Mouse (Mus musculus): ENCODE measurements around the gene Mta1.
A peak's percentile ranks its signal among the peaks of the same experiment; 100 is the strongest.

Gene Mta1

DNA sequence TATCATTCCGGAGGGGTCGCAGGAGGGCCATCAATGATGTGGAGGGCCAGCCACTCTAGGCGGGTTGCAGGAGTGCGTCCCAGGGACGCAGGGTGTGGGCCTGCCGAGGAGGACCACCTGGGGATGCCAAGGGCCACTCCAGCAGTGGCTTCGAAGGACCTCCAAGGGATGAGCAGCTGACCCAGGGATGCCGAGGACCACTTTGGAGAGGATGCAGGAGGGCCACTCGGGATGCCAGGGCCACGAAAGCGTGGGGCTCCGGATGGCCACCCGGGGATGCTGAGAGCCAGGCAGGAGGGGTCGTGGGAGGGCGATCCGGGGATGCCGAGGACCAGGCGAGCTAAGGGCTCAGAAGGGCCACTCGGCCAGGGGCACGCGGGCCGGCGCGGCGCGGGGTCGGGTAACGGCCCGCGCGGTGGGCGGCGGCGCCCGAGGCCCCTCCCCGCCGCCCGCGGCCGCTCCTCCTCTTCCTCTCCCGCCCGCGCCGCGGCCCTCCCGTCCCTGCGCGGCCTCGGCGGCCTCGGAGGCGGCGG lies at the start of gene Mta1:
Gene Mta1 (plus strand): TSS at position 530 of the 533 bp plus-strand sequence.
- peak; percentile 77 for DNase-seq (ENCODE audit: low read depth)

DNA sequence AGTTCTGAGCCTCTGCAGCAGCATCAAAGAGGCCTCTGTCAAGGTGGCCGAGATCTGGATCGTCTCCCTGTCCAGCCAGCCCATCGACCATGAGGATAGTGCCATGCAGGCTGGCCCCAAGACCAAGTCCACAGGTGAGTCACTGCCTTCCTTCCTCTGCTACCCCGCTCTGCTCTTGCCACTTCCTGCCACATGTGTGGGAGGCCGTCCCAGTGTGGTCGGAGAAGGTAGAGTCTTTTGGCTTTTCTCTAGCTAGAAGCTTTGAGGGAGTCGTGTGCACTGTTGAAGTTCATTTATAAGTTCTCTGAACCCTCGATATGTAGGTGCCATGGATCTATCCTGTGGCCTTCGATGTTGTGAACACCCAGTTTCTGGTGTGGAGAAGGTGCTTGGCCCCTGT lies 48.2 kb upstream of the Mta1 start:
- peak; percentile 77 for DNase-seq (ENCODE audit: low read depth)

DNA sequence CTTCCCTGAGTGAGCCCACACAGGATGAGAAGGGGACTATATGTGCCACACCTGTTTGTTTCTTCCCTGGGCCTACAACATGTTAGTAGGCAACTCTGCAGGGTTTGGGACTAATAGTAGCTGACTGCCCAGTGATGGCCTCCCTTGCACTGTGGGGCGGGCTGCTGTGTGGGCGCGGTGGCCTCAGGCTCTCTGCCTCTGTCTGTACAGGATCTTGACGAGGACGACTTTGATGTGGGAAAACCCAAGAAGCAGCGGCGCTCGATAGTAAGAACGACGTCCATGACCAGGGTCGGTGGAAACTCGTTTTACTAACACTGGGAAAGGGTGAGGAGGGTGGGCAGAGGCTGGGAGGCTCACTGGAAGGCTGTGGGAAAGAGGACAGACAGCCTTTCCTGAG lies 47.4 kb upstream of the Mta1 start:
- DNase-seq (ENCODE audit: low read depth) = peak; percentile 66

DNA sequence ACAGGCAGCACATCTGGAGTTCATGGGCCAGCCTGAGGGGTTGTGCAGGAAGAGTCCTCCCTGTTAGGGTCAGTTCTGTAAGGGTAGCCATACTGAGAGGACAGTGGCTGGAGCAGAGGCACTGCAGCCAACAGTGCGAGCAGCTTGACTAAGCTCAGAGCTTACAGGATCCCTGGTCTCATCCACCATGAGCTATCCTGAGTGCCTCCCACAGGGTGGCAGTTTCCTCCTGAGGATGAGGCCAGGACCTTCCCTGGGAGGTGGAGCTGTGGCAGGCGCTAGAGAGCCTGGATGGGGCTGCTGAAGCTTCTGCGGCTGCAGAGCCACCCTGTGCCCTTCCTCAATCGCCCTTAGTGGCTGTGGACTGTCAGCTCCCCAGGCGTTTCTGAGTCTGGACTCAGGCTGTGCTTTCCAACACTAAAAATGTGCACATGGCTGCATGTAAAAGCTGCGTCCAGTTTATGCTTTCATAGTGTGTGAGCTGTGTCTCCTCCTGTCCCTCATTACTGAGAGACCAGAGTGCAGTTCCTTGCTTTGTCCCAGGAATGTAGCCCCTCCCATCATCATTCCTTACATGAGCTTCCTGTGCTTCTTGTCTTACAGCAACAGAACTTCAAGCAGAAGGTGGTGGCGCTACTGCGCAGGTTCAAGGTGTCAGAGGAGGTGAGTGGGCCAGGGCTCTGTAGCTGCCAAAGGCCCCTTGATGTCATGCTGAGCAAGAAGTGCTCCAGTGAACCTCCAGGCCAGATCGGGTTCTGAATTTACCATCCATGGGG lies 46.3 kb upstream of the Mta1 start:
- DNase-seq (ENCODE audit: low read depth) = no peak

DNA sequence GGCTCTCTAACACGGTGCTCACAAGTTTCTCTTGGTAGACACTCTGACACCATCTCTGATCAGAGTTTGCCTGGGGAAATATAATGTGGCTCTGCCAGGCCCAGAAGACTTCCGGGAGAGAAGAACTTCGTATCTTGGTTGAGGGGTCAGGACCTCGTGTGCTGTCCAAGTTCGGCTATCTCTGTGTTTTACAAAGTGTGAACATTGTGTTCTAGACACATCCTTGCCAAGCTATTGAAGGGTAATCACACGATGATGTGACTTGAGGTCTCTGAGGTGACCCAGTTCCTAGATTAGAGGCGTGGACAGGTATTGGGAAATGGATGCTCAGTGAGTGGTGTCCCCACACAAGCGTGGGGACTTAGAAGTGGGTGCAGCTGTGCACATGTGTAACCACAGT lies 42.0 kb upstream of the Mta1 start:
- no peak for DNase-seq (ENCODE audit: low read depth)

DNA sequence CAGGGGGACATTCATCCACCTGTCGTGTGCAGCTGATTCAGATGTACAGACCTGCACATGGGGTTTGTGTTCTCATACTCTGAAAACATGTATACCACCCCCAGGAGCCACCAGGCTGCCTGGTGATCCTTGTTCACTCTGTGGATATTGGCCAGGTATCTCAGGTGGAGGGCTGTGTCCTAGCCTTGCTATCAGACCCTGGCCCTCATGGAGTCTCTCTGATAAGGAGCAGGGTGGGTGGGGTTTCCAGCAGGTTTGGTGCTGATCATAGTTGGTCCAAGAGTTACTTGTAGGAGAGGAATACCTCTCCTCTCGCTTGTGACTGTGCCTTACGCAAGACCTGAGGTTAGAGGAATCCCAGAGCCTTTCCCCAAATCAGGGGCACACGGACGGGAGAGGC lies 37.9 kb upstream of the Mta1 start:
- DNase-seq (ENCODE audit: low read depth) = no peak

DNA sequence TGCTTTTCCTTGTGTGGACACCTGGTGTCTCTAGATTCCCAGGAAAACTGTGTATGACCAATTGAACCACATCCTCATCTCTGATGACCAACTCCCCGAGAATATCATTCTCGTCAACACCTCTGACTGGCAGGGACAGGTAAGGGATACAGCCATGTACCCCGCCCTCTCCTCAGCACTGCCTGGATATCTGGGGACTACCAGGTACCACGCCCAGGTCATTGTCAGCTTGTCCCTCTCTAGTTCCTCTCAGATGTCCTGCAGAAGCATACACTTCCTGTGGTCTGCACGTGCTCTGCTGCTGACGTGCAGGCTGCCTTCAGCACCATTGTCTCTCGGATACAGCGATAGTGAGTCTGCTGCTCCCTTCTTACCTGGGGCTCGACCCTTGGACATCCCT lies 36.5 kb upstream of the Mta1 start:
- DNase-seq (ENCODE audit: low read depth) = no peak

DNA sequence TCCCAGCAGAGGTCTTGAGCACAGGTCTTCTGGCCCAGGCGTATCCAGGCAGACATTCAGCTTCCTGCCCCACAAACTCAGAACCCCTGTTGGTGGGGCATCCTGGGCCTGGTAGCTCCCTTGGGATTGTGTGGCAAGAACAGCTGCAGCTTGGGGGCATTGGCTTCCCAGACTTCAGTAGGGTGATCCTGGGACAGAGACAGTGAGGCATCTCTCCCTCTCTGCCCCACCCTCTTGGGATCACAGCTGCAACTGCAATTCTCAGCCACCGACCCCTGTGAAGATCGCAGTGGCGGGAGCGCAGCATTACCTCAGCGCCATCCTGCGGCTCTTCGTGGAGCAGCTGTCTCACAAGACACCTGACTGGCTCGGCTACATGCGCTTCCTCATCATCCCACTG lies 35.9 kb upstream of the Mta1 start:
- DNase-seq (ENCODE audit: low read depth) = no peak

DNA sequence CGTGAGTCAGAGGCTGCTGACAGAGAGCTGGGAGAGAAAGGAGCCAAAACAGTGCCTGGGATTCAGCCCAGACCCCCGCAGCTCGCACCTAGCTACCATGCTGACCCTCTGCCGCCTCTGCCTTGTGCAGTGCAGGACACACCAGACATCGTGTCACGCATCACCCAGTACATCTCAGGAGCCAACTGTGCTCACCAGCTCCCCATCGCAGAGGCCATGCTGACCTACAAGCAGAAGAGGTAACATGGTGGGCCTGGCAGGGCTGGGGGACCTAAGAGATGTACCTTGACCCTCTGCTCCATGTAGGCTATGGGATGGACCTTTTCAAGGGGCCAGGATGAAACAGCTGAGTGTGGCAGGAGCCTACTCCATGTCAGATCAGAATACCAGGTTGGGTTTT lies 34.4 kb upstream of the Mta1 start:
- DNase-seq (ENCODE audit: low read depth) = no peak

DNA sequence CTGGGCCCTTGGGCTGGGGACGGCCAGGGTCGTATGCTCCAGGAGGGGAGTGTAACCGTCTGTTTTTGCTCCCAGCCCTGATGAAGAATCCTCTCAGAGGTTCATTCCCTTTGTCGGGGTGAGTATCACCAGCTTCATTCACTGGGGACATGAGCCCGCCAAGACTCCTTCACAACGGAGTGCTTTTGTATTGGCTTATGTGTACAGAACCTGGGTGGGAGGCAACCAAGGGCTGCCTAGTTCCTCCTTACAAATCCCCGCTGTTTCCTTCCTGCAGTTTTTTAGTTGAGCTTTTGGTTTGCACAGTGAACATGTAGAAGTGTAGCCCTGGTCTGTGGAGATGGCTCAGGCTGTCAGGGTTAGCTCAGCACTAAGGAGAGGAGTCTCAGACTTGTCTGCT lies 30.1 kb upstream of the Mta1 start:
- no peak for DNase-seq (ENCODE audit: low read depth)

DNA sequence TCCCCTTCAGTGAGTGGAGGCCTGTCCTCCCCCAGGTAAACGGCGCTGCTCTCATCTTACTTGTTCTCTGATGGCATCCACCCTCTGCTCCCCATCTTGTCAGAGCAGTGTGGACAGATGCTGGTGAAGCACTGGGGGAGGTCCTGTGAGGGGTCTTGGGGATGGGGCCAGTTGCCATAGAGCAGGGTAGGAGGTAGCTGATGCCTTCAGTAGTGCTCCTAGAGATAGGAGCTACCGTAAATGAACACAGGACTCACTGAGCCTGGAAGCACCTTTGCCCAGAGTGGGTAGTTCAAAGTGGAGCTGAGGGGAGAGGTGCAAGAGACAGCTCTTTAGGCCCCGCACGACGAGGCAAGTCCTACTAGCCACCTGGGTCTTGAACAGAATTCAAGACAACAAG lies 28.7 kb upstream of the Mta1 start:
- no peak for DNase-seq (ENCODE audit: low read depth)

DNA sequence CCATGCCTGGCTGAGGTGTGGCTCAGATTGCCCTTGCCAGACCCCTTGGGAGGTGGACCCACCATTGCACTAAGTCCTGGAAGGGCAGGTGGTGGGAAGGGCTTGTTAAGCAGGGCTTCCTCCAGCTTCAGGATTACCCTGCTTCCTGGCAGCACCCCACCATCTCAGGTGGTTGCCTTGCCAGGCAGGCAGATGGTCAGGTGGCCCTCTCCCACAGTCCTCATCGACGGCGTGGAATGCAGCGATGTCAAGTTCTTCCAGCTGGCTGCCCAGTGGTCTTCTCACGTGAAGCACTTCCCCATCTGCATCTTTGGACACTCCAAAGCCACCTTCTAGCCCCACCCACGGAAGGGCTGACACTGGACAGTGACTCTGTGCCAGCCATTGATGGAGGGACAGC lies 26.8 kb upstream of the Mta1 start:
- DNase-seq (ENCODE audit: low read depth) = no peak

DNA sequence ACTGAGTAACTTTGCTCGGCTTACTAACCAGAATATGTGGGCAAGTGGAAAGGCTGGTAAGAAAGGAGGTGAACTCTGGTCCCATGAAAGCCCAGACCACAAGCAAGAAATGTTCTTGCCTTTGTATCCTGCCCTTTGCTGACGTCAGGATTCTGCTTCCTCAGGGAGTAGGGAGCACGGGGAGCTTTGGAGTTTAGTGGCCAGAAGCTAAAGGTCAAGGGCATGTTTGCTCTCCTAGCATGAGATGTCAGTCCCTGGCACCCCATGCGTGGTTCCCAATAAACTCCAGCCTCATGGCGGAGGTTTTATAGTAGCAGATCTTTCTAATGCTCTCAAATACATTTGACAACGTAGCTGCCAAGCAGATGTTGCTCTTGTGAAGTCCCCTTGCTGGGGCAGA lies 26.3 kb upstream of the Mta1 start:
- no peak for DNase-seq (ENCODE audit: low read depth)

DNA sequence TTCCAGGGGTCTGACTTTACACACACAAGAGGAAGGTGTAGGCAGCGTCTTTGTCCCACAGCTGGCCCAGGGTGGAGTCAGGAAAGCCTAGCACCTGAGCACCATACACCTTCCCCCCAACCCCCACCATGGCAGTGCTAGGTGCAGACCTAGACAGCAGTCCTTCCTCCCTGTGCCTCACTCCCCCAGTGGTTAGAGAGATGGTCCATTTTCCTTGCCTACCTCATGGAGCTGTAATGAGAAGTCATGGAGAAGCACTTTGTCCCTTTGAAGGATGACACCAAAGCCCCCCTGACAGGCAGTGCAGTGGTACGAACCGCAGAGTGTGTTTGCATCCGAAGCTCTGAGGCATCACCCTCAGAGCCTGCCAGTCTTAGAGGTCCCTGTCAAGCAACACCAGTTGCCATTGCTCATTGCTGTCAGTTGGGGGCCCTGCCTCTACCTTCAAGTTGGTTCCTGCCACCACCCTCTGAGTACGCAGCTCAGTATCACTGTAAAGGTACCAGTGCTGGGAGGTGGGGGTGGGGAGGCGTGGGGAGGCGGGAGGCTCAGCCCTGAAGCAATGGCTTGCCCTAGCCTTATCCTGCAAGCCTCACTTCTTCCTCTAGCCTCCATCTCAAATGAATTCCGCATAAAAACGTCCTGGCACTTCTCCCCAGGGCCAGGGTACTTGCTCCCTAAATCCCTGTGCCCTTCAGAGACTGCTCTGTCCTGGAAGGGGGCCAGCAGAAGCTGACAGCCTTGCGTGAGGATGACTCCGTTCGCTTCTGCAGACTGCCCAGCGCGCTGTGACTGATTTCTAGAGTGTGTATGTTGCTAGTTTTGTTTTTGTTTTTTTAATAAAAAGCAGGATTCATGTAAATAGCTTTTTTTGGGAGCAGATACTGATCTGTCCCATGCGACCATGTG lies 24.4 kb upstream of the Mta1 start:
- peak; percentile 66 for DNase-seq (ENCODE audit: low read depth)

DNA sequence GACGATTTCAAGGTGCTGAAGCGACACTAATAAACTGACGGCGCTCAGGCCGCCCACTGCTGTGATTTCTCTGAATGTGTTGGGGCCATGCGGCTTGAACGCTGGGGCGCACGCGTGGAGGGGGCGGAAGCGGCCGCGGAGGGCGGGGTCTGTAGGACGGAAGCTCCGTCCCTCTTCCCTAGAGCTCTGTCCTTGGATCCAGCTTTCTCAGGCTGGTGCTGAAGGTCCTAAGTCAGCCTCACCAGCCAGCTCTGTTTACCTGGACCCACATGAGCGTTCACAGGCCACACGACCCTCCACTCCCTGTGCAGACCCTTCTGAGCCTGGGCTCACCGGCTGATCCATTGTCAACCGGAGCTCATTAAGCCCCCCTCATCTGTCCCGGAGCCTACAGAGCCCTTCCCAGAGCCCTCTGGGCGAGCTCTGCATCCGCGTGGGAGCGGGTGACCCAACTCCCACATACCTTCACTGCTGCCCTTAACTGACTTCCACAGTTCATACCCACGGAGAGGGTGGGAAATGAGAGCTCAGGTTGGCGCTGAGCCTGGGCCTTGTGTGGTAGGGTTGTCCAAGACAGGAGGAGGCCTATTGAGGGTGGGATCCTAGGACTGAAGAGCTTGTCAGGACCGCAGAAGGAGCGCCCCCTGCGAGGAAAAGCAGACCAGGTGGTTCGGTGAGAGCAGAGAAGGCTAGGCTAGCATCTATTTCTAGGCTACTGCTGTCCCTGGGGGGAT lies 23.6 kb upstream of the Mta1 start, which contains the start of gene Tex22:
Gene Tex22 (plus strand): TSS at position 174 of the 734 bp plus-strand sequence.
- DNase-seq (ENCODE audit: low read depth) = peak; percentile 89

DNA sequence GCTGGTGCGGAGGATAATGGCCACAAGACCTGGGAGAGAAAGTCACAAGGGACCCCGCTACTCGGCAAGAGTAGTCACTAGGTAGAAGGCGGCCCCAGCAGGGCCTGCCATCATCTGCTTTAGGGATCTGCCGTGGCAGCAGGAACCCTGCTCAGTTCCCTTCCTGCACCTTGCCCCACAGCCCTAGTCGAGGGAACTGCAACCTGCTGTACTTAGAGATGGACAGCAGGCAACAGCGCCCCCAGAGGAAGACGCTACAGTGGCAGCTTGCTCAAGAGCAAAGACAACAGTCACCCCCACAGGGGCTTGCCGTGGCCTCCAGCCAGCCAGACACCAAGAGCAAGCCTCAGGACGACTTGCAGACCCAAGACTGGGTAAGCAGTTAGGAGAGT lies 23.0 kb upstream of the Mta1 start:
- DNase-seq (ENCODE audit: low read depth) = peak; percentile 94

DNA sequence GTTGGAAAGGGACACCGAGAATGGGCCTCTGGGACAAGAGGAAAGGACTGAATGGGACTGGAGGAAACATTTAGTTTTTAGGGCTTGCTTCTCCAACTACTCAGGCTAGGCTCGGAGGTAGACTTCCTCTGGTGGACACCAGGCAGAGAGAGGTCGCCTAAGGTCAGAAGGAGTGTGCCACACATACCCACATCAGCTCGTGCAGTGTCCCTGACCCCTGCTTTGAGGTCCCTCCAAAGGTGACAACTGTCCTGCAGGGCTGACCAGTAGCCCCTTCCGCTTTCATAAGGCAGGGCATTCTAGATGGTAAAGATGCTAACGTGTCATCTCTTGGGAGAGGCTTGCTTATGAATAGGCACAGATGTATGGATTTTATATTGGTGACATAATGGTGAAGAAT lies 22.6 kb upstream of the Mta1 start:
- DNase-seq (ENCODE audit: low read depth) = no peak

DNA sequence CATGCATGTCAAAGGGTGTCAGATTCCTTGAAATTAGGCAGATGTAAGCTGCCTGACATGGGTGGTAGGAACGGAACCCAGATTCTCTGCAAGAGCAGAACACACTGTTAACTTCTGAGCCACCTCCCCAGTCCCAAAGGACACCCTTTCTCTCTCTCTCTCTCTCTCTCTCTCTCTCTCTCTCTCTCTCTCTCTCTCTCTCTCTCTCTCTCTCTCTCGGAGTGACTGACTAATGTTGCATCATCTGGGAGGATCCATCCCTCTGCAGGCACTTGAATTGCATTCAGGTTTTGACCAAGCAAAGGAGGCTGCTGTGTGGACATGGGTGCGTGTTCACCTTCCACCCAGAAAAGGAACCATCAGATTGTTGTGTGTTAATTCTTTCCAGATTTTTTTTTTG lies 10.8 kb upstream of the Mta1 start:
- no peak for DNase-seq (ENCODE audit: low read depth)

DNA sequence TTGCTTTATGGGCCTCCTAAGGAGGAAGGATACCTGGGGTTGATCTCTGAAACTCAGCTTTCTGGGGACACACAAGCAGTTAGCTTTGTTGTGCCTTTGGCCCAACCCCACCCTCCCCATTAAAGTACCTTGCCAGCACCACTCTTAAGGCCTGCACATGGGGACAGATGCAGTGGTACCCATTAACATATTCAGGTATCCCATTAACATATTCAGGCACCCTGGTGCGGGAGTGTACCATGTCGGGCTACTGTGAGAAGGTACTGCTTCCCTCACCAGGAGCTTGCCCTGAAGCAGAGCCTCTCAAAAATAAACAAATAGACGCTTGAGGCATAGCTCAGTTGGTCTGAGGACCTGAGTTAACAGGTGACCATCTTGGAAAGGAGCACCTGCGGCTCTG lies 10.1 kb upstream of the Mta1 start:
- no peak for DNase-seq (ENCODE audit: low read depth)

DNA sequence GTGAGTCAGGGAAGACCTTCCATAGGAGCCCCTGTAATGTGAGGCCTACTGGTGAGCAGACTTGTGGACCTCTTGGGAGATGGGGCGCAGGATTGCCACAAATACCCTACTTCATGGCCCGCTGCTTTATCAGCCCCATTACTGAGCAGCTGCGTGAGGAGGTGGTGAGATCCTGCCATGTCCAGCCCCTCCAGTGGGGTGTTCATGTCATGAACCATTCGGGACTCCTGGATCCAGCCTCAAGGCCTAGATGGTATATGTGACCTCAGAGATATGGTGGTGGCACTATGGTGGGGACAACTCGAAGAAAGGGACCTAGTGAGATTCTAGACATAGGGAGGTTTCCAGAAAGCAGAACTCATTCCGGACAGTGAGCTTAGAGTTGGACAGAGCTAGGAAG lies 9.0 kb upstream of the Mta1 start:
- DNase-seq (ENCODE audit: low read depth) = no peak

DNA sequence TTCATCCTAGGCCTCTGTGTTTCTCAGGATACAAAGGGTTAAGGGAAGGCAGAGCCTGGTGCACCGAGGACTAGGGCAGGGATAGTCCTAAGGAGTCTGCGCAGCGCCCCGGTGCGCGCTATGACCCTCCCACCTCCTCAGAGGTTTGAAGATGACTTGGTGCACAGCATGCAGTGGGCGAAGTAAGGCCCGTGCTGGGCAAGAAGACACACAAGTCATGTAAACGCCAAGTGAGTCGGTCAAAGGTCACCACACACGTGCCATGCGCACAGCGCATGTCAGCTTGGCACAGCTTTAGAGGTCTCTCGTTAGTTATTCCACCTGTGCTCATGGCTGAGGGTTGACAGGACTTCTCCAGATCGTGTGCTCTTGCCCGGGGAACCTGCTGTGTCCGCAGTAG lies 8.0 kb upstream of the Mta1 start:
- no peak for DNase-seq (ENCODE audit: low read depth)

DNA sequence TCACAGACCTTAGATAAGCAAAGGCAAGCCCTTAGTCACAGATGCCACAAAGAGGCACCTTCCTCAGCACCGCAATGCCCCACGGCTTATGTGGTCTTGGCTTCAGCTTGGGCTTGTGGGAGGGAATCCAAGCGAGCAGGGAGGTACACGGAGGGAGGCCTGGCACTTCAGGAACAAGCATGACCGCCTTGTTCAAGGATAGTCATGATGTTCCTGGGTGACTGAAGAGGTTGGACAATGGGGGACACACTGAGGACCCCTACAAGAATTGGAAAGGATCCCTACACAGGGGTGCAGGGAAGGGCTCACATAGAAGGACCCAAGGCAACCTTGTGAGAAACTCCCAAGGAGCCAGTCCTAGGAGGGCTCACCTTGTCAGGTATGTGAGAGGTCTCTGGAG lies 1.0 kb upstream of the Mta1 start:
- DNase-seq (ENCODE audit: low read depth) = no peak

Data from induced T-regulatory cell, adult 2 months (primary cell).